Mouse (Mus musculus) testis, postnatal 14 days (tissue): ENCODE data around the gene Arhgap24.

ENCODE experiments used
- DNase-seq: peaks from one replicate; pipeline ENCODE4 v3.0.0; 2021; ENCODE audit warnings: low spot score

The Arhgap24 gene

DNA sequence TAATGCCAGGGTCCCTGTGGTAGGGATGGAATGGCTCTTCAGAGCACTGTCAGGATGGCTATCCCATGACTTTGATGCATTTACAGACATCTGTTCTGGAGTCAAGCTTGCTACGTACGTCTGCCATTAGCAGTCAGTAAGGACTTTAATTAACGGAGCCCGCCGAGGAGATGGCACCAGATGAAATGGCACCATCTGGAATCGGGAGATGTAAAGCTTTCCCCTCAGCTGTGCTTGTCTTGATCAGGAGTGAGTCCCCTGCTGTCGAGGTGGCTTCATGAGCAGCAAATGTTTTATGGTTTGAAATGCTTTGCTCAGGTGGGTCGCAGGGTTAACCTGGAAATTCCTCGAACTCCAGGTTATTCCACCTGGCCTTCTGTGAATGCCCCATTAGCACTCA, 267.0 kb downstream of the Arhgap24 start:
- no peak for DNase-seq

DNA sequence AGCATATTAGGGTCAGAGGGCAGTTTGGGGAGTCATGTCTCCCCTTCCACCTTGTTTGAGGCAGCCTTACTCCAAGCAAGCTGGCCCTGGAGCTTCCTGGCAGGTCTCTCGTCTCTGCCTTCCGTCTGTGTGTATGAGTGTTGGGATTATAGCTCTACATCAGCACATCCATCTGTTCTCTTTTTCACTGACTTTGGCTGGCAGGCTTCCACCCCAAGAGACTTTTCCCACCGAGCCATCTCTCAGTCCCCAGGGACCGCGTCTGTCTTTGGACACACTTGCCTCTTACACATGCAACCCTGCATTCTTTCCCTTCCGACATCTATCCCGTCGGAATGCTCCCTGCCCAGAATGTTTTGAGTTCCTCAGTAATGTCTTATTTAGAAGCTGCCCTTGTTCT, 267.8 kb downstream of the Arhgap24 start:
- DNase-seq: no peak

DNA sequence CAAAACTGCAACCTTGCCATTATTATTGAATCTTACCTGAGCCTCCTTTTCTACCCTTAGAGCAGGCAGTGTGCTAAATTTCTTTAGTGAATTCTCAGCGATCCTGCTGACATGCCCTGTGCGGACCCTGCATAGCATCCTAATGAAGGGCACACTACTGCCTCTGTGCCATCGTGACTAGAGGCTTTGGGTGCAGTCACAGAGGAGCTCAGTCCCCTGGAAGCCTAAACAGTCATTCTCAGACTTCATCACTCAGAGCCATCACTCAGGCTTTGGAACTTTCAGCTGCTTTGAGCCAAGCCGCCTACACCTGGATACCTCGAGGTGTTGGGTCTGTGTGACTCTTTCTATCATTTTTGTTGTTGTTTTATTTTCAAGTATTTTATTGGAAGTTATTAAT, 269.5 kb downstream of the Arhgap24 start:
- DNase-seq: no peak

DNA sequence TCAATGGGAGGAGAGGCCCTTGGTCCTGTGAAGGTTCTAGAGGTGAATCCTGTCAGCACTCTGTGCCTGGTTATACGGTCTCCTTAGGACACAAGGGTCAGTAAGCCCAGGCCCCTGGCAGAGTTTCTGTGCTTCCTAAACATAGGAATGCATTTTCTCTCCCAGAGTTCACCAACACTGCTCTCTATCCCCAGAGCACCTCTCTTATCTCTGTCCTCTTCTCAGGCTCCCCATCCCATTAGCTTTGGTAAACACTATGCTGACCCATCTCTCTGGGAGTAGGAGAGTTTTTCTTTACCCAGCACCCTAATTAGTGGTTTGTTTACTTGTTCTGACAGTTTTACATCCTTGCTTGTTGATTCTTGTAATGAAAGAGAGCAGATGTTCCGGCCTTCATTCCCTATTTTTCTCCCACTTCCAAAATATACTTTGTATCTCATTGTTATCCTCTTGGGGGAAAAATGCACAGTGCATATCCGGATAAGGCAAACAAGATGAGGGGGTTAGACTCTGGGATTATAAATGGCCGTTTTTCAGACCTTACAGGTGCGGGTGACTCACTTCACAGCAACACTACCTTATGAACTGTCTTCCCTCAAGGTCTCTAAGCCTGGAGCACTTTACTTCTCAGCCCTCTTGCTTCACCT, 270.6 kb downstream of the Arhgap24 start:
- DNase-seq: no peak

DNA sequence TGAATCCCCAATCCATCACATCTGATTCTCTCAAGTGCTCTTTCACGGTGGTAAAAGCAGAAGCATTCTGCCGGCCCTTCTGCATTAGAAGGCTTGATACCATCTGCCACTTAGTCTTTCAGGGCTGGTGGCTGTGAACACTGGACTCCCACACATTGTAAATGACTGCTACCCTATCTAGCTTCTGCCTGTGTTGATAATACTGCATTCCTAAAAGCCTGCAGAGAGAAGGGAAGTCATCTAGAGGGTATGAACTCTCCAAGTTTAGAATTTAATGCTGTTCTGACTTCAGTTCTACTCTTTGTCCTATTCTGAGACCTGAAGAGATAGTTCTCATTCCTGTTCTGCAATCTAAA, 271.1 kb downstream of the Arhgap24 start:
- no peak for DNase-seq

DNA sequence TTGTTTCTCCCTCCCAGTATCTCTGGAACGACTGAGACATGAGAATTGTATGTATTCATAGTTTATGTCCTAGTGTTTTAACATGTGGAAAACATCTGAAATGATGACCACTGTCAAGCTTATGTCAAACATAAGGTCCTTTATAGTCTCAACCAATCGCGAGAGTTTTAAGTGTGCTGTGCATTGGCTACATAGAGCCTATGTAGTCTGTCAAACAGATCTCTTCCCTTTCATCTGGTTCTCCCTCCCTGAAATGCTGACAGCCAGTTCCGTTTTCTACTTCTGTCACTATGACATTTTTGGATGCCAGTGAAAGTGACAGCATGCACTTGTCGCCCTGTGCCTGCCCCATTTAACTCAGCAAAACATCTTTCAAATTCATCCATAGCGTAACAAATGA, 275.8 kb downstream of the Arhgap24 start:
- DNase-seq: no peak

DNA sequence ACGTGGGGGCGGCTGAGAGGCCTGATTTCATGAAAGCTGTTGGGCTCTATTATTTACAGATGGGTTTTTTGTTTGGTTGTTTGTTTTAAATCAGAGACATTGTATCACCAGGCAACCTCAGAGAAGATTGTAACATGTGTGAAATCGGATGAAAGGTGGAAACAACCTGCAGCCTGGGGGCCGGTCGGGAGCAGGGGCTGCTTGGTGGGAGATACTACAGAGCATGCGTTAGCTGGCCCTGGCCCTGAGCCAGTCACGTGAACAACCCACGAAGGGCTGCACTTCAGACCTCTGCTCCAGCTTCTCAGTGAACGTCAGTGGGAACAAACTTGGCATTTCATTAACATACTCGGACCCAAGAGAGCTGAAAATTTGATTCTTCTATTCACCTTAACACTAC, 284.5 kb downstream of the Arhgap24 start:
- DNase-seq: peak; percentile 15

DNA sequence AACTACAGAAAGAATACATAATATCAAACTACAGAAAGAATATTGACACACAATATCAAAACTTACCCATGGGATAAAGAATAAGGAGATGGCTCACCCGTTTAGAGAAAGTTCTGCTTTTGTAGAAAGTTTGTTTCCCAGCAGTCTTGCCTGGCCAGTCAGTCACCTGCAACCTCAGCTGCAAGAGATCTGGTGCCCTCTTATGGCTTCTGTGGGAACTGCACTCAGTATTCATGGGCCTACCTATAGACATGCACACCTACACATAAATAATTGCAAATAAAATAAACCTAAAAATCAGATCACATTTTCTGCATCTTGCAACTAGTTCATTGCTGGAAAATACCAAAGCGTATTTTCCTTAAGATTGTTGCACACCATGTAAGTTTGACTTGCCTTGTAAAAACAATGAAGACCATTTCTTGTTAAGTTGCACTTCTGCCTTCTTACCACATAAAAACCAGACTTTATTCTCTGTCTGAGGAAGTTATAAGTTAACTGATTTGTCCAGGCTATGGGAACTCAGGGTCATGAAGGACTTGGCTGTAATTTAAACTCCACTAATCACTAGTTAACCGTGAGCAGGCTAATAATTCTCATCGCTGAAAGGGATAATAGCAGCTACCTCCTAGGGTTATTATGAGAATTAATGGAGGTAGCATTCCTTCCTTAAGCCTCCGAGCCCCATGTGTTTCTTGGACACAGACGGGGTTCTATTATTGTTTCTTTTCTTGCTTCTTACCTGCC, 285.3 kb downstream of the Arhgap24 start:
- DNase-seq: peak; percentile 66

DNA sequence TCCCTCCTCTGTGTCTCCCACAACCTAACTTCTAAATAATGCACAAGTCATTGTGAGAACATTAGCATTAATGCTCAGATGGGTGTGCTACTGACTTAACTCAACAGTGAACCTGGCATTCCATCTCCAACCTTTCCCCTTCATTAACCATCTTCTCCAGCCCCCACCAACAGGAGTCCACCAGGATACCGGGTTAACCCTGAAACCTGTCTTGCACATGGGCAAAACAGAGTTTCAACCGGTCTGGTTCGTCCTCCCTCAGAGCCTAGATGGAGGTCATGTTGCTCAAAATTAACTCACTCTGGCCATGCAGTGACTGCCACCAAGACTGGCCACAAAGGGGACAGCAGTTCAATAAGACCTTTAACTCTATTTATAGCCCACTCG, 285.9 kb downstream of the Arhgap24 start:
- no peak for DNase-seq

DNA sequence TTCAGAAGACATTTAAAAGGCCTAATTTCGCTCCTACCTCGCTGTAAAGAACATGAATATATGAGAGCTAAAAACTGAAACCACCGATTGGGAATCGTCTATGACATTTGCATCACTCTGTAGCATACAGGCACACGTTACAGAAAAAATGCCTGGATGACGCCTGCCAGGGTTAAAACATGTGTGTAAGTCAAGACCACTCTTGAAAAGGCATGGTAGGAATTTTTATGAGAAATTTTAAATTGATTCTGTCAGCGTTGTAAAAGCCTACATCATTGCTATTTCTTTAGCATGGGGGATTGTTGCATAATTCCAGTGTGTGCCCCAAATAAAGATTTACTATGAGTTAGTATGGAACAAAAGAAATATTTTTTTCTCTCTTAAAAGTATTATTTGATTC, 286.6 kb downstream of the Arhgap24 start:
- DNase-seq: no peak

DNA sequence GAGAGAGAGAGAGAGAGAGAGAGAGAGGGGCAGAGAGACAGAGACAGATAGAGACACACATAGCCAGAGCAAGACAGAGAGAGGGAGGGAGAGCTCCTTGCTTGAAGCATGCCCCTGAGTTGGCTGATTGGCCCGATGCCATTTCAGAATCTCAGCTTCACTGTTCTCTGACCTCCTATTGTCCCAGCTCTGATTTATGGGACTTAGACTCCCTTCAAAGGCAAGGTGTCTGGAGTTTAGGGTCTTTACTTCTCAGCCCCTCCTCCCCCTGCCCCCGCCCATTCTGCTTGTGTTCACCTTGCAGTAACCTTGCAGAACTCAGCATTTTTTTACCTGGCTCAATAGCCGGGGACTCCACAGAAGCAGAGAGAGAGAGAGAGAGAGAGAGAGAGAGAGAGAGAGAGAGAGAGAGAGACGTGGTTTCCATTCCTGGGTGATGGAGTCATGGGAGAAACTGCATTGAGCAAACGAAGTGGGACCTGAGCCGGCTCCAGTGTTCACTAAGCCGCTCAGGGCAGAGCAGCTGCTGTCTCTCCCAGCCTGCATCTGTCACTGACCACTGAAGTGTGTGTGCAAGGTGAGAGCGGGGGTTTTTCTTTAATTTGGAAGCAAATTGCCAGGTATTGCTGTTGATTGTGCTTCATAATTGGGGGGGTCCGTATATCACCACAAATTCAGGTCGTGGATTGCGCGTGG, 287.3 kb downstream of the Arhgap24 start:
- DNase-seq: no peak

DNA sequence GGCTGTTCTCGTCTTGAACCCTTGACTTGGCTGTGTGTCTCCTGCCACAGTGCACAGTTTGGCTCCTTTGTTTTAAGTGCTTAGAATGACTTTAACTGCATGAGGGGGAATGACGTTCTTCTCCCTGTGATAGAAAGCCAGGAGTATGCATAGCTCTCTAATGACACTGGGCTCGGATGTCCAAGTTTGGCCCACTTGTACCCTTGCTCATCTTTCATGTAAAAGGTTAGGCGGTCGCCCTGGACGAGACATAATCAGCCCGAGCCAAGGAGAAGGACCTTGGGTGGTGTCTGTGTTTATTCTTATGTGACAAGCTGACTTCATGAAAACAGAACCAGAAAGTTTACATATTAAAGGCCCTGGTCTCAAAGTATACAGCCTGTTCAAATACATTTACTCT, 289.4 kb downstream of the Arhgap24 start:
- DNase-seq: no peak

DNA sequence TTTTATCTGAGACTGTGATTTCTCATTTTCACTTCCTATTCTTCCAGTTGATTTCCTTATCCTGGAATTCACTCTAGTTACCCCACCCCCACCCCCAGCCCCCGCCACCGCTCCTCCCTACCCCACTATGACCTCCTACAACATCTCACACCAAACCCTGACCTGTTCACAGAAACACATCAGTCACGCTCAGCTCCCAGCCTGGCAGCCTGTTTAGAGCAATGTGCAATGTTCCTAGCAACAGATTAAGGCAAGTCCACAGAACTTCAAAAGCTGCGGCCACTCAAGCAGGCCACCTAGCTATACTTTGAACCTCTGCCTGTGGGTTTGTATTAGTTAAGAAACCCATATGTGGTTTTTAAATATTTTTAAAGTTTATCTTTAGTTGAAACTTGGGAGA, 293.3 kb downstream of the Arhgap24 start:
- no peak for DNase-seq

DNA sequence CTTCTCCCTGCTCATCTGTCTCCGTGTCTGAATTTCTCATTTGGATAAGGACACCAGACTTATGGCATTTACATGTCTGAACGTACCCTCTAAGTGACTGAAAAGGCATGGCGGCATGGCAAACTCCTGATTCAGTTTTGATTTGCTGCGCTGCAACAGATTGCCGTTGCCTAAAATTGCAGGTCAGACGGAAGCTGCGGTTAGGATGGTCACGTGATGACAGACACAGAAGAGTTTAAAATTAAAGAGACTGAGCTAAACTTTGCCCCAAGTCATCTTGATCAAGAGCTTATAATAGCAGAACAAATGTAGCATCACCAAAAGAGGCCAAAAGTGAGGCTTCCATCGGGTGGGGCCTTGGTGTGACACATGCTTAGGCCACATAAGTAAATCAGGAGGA, 296.1 kb downstream of the Arhgap24 start:
- no peak for DNase-seq

DNA sequence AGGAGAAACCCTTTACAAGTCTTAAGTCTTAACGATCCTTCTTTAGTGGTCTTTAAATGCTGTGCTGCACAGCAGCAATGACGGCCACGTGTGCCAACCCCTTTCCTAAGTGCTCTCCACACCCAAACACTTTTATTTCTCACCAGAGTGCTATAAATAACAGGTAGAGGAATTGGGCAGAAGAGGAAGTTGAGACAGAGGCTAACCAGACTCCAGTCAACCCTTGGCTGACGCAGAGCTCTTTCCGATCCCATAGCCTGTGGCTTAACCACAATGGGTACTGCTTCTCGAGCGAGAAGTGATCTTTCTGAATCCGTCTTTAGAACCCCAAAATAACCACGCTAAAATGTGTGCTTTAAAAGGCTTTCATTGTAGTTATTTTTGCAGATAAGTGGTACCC, 296.7 kb downstream of the Arhgap24 start:
- DNase-seq: no peak

DNA sequence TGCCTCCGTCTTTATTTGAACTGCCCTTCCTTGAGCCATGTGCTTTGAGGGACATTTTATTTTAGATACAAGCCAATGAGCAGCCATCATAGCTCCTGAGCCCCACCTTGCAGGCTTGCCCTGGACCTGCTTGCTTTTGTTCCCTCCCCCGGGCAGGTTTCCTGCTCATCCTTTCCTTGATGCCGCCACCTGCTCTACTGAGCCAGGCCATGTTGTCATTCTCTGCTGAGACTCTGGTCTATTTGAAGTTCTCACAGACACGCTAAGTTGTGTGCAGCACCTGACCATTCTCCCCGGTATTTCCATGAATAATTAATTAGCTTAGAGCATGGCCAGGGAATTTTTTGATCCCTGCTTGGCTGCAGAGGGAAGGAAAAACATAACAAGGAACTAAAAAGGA, 297.1 kb downstream of the Arhgap24 start:
- no peak for DNase-seq

DNA sequence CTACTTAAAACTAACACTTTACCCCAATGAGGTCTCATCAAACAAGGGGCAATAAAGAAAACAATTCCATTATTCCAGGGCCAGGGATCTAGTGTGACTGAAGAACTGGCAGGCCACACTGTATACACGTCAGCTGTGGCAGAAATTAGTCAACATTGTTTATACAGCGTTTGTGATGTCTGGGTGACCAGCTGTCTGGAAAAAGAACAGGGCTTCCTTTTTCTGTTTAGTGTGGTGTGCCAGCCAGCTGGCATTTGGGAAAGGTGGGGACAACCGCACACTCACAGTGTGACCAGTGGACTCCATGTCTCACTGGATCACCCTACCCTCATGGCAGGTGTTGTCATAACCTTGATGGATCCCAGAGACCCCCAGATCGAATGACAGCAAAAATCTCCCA, 302.4 kb downstream of the Arhgap24 start:
- DNase-seq: no peak

DNA sequence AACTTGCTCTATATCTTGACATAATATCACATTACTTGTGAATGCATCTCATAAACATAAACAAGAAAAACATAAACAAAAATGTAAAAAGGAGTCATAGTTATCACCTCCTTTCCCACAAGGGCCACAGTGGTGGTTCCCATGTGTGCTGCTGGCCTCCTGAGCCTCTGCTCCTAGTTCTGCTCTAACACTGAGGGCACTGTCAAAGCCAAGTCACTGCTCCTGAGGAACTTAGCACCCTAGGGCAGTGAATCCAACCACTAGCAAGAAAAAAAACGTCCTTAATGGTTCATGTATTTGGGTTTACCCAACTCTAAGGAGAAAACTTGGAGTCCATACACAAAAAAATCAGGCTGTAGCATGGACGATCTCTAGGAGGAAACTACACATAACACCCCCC, 304.9 kb downstream of the Arhgap24 start:
- DNase-seq: no peak

DNA sequence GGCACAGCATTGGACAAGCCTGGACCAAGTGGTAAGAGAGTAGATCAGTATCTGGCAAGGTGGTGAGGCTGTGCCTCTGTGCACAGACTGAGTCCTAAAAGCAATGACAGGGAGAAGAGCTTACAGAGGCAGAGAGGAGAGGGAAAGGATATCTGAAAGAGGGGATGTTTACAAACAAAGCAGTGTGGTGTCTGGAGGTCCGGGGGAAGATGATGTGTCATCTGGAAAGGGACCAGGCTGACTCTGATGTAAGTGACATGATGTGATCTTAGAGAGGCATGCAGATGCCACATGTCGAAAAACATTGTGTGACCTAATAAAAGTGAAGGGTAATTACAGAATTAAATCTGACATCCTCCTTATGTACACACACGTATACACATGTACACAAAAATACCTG, 307.2 kb downstream of the Arhgap24 start:
- no peak for DNase-seq

DNA sequence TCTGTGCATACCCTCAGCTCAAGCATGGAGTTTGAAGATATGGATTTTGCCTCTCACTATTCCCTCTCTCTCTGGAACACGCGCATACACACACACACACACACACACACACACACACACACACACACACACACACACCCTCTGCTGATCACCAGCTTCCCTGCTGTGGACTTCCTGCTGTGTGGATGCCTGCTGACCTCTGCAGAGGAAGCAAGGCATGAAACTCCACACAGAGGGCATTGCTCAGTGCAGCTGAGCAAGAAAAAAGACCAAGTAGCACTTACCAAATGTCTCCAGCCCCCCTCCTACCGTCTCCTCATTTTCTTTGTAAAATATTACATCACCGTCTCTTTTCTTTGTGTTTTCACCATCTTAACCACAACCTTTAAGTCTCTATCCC, 310.1 kb downstream of the Arhgap24 start:
- DNase-seq: no peak

DNA sequence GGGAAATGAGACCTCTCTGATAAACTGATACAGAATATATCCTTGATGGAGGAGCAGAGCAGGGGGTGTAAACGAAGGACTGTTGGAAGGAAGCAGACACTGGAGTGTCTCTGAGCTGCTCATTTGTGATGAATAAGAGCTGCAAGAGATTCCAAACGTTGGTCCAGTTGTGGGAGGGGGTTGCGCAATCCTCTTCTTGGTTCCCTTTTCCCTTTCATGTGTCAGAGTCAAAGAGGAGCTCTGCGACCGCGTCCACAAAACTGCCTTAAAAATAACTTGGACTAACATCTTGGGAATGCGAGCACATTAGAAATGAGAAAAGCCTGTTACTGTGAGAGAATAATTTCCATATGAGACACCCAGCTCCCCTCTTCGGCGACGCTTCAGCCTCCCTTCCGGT, 312.3 kb downstream of the Arhgap24 start:
- DNase-seq: no peak

DNA sequence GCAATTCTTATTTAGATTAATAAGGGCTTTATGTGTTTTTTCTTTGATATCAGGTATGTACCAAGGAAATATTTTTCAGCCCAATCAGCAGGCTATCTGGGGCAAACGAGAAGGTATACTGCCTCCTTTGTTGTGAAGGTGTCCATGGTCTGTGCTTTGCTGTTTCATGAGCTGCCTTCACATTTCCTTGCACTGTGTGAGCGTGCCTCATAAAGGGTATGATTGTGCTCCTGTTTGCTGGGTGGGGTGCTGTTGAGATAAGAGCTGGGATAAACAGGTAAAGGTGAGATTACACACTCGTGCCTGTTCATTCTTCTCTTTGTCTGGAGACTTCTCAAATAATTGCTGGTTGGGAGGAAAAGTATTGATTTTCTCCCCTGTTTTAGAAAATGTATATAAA, 320.3 kb downstream of the Arhgap24 start:
- no peak for DNase-seq

DNA sequence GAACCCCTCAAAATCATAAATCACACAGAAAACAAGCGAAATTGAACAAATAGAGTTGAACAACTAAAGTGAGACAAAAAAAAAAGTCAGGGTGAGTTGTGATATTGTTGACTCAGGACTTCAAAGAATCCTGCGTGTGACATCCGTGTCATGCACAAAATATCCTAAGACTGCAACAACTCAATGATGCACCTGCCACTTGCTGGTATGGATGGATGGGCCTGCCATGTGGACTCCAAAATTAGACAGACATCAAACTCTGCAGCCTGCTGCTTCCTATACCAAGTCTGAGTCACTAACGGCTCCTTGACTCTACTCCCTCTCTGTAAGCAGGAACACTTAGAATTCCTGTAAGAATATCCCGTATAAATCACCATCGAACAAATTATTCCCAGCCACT, 321.6 kb downstream of the Arhgap24 start:
- no peak for DNase-seq

DNA sequence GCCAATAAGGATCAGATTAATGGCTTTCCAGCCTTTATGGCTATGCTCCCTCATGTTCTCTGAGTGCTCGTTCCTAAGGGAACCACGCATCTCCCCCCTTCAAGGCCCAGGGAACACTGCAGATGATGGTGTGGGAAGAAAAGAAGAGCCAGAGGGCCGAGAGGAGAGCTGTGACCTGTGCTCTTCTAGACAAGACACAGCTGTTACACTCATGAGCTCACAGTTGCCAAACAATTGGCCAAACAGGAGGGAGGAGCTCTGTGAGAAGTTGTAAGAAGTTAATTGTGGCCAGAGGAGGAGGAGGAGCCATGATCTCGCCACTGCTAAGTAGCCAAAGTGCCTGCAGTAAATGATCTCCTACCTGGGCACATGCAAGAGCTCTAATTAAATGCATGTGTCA, 322.5 kb downstream of the Arhgap24 start:
- DNase-seq: peak; percentile 5
